In the genomic region with DNA sequence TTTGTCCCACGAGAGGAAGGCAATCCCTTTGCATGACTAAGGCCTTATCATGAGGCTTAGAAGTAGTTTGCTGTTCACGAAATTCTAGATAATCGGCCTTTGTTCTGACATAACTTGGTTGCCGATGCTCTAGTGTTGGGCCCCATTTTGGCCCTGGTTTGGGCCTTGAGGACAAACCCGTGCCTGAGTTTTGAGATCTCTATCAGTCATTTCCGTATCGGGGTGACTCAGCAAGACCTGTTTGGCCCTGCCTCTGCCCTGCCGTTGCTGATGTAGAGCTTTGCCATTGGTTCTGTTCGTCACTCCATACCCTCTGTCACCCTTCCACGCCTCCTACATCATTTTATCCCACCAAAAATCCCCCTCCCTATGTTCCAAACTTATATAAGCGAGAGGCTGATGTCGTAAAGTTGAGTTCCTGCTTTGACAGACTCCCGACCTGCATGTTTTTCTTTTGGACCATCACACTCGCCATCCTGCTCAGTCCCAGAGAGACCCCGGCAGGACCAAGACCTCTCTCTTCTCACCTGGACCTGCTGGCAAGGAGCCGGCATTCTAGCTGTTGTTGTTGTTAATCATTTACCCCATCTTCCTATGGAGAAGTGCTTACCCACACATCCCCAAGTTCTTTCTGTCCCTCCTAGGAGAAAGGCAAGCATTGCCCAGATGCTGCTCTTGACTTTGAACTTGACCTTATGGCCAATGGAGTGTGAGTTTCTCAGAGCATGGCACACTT, we compare ENCODE assay signal across 22 mouse cellular contexts. TPM values are rescaled to one million over a fixed set of nuclear protein-coding genes. Genes with fewer than 3 reads are reported as not detected.
DNase-seq lines count a peak whose midpoint lies in the region; ATAC-seq lines count a peak whose summit lies in the region.
"Had no signal": no experiment of that assay in that cellular context is flagged by ENCODE, and none has a peak within 500 bp of the region (broad histone marks: within the 10 kb centered on the region; RNA-seq: fewer than 3 reads in every experiment).

No protein-coding gene starts in this region.

- no peak overlapping the region for H3K4me3 ChIP-seq in kidney, embryonic 14.5 days (ENCODE audit: low read length)
- H3K4me3 ChIP-seq in intestine, embryonic 15.5 days (replicated peaks), result no peak overlapping the region
- no peak overlapping the region for H3K4me3 ChIP-seq in heart, embryonic 10.5 days
- H3K4me3 ChIP-seq: embryonic facial prominence, embryonic 15.5 days; forebrain, embryonic 10.5 days; hindbrain, embryonic 10.5 days; left cerebral cortex, adult 2 months; liver, embryonic 13.5 days; lung, embryonic 15.5 days; midbrain, embryonic 10.5 days had no signal

- ATAC-seq in kidney, embryonic 14.5 days (ENCODE audit: low FRiP score, low TSS enrichment), result peak; percentile 63; the same call in 1 of the 2 replicates
- ATAC-seq in intestine, embryonic 15.5 days, result peak; percentile 62
- ATAC-seq: forebrain, postnatal 0 days; hindbrain, postnatal 0 days had no signal

- DNase-seq in kidney, postnatal 25 days, result no peak
- peak; percentile 55 for DNase-seq in urinary bladder, postnatal 14 days (ENCODE audit: low spot score)
- no peak for DNase-seq in urinary bladder, postnatal 4 days (ENCODE audit: low spot score in 2 of 2)
- DNase-seq in left cerebral cortex, postnatal 36 days (ENCODE audit: low spot score in 2 of 2), result no peak
- DNase-seq in embryo, embryonic 9.5 days (ENCODE audit: extremely low spot score), result no peak
- DNase-seq in heart, embryonic 10.5 days (ENCODE audit: low spot score), result no peak
- DNase-seq: adrenal gland, postnatal 10 days; cerebellum, postnatal 25 days; embryo, embryonic 11 days; forebrain, postnatal 0 days; liver, embryonic 13.5 days; thymus, postnatal 14 days had no signal

- H3K9ac ChIP-seq in kidney, embryonic 14.5 days (ENCODE audit: low read depth, low read length), result no peak overlapping the region
- no peak overlapping the region for H3K9ac ChIP-seq in intestine, embryonic 15.5 days
- H3K9ac ChIP-seq: embryonic facial prominence, embryonic 15.5 days; forebrain, postnatal 0 days; liver, embryonic 13.5 days; lung, embryonic 15.5 days had no signal

- no peak overlapping the region for H3K4me2 ChIP-seq in kidney, embryonic 14.5 days (replicated peaks; ENCODE audit: low read depth, low read length)
- no peak overlapping the region for H3K4me2 ChIP-seq in intestine, embryonic 15.5 days (replicated peaks)
- H3K4me2 ChIP-seq: embryonic facial prominence, embryonic 15.5 days; liver, embryonic 13.5 days; lung, embryonic 15.5 days had no signal

- H3K27me3 ChIP-seq in kidney, embryonic 14.5 days (ENCODE audit: control insufficient read depth, insufficient read depth, low read length), result no peaks in the 10 kb centered on the region
- no peaks in the 10 kb centered on the region for H3K27me3 ChIP-seq in intestine, embryonic 15.5 days (replicated peaks)
- no peaks in the 10 kb centered on the region for H3K27me3 ChIP-seq in heart, embryonic 10.5 days (ENCODE audit: insufficient read depth, poor library complexity, severe bottlenecking)
- H3K27me3 ChIP-seq: embryonic facial prominence, embryonic 15.5 days; liver, embryonic 13.5 days; lung, embryonic 15.5 days had no signal

- no peak overlapping the region for H3K27ac ChIP-seq in kidney, embryonic 14.5 days (ENCODE audit: low read depth, low read length)
- H3K27ac ChIP-seq in intestine, embryonic 15.5 days, result no peak overlapping the region
- no peak overlapping the region for H3K27ac ChIP-seq in heart, embryonic 10.5 days
- H3K27ac ChIP-seq: embryonic facial prominence, embryonic 15.5 days; forebrain, embryonic 10.5 days; hindbrain, embryonic 10.5 days; hindbrain, postnatal 0 days; left cerebral cortex, adult 2 months; liver, embryonic 13.5 days; lung, embryonic 15.5 days; macrophage; midbrain, embryonic 10.5 days had no signal

- intact Hi-C loops in left cerebral cortex, postnatal 36 days (cut with DNase I), result no loop called here

- H3K4me1 ChIP-seq in kidney, embryonic 14.5 days (ENCODE audit: control insufficient read depth, insufficient read depth, low read length), result peaks cover 11% of the 10 kb centered on the region; the same call in 1 of the 2 replicates
- no peaks in the 10 kb centered on the region for H3K4me1 ChIP-seq in intestine, embryonic 15.5 days (replicated peaks)
- H3K4me1 ChIP-seq in heart, embryonic 10.5 days, result peaks cover 12% of the 10 kb centered on the region
- H3K4me1 ChIP-seq: liver, embryonic 13.5 days had no signal

- 65% methylated on average over 16 of the region's 16 CpGs for WGBS in kidney, embryonic 14.5 days
- WGBS in intestine, embryonic 15.5 days, result 67% methylated on average over 16 of the region's 16 CpGs
- 80% methylated on average over 16 of the region's 16 CpGs for WGBS in heart, embryonic 10.5 days

- H3K9me3 ChIP-seq in kidney, embryonic 14.5 days (ENCODE audit: control insufficient read depth, low read length), result no peaks in the 10 kb centered on the region
- no peaks in the 10 kb centered on the region for H3K9me3 ChIP-seq in intestine, embryonic 15.5 days
- H3K9me3 ChIP-seq in heart, embryonic 10.5 days, result no peaks in the 10 kb centered on the region
- H3K9me3 ChIP-seq: embryonic facial prominence, embryonic 15.5 days; forebrain, embryonic 10.5 days; liver, embryonic 13.5 days; lung, embryonic 15.5 days; midbrain, embryonic 10.5 days had no signal

- no peaks in the 10 kb centered on the region for H3K36me3 ChIP-seq in kidney, embryonic 14.5 days (ENCODE audit: control insufficient read depth, insufficient read depth, low read length)
- H3K36me3 ChIP-seq in intestine, embryonic 15.5 days, result no peaks in the 10 kb centered on the region
- H3K36me3 ChIP-seq in heart, embryonic 10.5 days, result no peaks in the 10 kb centered on the region
- H3K36me3 ChIP-seq: embryonic facial prominence, embryonic 15.5 days; forebrain, embryonic 10.5 days; hindbrain, embryonic 10.5 days; liver, embryonic 13.5 days; lung, embryonic 15.5 days; midbrain, embryonic 10.5 days had no signal

RNA-seq across cellular contexts. Expression of gene Tgfbr2, which starts 33.2 kb away (rescaled TPM):
- 10.8 and 27.2 TPM in 2 replicates for polyA plus RNA-seq in kidney, embryonic 14.5 days (2014; fragmentation: Nextera tagmentation; extraction: Ambion mirVana)
- 28.3 and 31.8 TPM in 2 replicates for polyA plus RNA-seq in intestine, embryonic 15.5 days (2015; fragmentation: Nextera tagmentation; extraction: Ambion mirVana)
- total RNA-seq in left cerebral cortex, postnatal 36 days (2021), result 10 to 100 TPM; 12.2 to 12.3 TPM
- polyA plus RNA-seq in heart, embryonic 10.5 days (2016; fragmentation: Nextera tagmentation; extraction: Ambion mirVana), result 9.4 and 12.5 TPM in 2 replicates
